Mouse (Mus musculus) midbrain, embryonic 10.5 days (tissue): ENCODE measurements at regions not wholly inside any gene's neighbourhood (a gene's known extent, or its start where the extent isn't known, plus 50 kb on each side); places are given as distances from the start of the nearest gene placed in this dataset.
A peak's percentile ranks its signal among the peaks of the same experiment; 100 is the strongest.

Source experiments
- DNase-seq: peaks from one replicate; pipeline ENCODE4 v3.0.0-alpha.2; 2017; ENCODE audit warnings: low spot score
- H3K27ac ChIP-seq: fragments of 300-500 bp; sonication (generic); replicated peaks from 2 replicates; pipeline ENCODE4 v1.5.1; 2016; ENCODE audit warnings: mild to moderate bottlenecking
- H3K27me3 ChIP-seq: fragments of 300-500 bp; sonication (generic); 2 replicates; pipeline ENCODE4 v1.6.1; 2016; ENCODE audit warnings: low read depth, mild to moderate bottlenecking; ENCODE audit not compliant: poor library complexity, severe bottlenecking
- H3K36me3 ChIP-seq: fragments of 300-500 bp; sonication (generic); 2 replicates; pipeline ENCODE4 v1.6.1; 2016; ENCODE audit warnings: mild to moderate bottlenecking, moderate library complexity
- H3K4me1 ChIP-seq: fragments of 300-500 bp; sonication (generic); 2 replicates; pipeline ENCODE4 v1.6.1; 2016
- H3K4me3 ChIP-seq: fragments of 300-500 bp; sonication (generic); 2 replicates; pipeline ENCODE4 v1.5.1; 2016; ENCODE audit warnings: mild to moderate bottlenecking, moderate library complexity
- H3K9me3 ChIP-seq: fragments of 300-500 bp; sonication (generic); replicated peaks from 2 replicates; pipeline ENCODE4 v1.6.1; 2016; ENCODE audit warnings: mild to moderate bottlenecking
- WGBS: fragments of 180-500 bp; shearing (Covaris S2); methylation state at CpG from one replicate; pipeline ENCODE4 v1.1.7; 2016; 5-methylcytosine and 5-hydroxymethylcytosine counted together

DNA sequence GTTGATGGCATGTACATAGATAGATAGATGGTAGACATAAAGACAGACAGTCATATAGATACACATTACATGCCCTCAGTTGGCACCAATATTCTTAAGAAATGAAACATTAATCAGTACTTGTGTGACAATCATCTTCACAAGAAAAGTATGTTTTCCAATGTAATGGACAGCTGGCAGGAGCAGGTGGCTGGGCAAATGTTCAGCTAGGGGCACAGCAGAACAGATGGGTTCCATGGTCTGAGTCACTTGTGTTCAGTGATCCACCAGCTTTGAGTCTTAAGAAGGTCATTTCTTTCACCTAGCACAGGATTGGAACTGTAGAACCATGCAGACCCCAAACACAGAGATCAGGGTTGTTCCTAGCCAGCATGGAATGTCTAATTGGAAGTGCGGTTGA lies 2631.2 kb upstream of the 5930422O12Rik start:
- 93% methylated on average over 1 of the region's 1 CpGs for WGBS
- no peaks in the 10 kb centered on the region for H3K36me3 ChIP-seq
- H3K27ac ChIP-seq: no peak overlapping the region
- H3K4me3 ChIP-seq: no peak overlapping the region
- H3K9me3 ChIP-seq: peaks cover 5% of the 10 kb centered on the region; the same call in 1 of the 2 replicates
- no peaks in the 10 kb centered on the region for H3K4me1 ChIP-seq
- DNase-seq: no peak
- no peaks in the 10 kb centered on the region for H3K27me3 ChIP-seq

DNA sequence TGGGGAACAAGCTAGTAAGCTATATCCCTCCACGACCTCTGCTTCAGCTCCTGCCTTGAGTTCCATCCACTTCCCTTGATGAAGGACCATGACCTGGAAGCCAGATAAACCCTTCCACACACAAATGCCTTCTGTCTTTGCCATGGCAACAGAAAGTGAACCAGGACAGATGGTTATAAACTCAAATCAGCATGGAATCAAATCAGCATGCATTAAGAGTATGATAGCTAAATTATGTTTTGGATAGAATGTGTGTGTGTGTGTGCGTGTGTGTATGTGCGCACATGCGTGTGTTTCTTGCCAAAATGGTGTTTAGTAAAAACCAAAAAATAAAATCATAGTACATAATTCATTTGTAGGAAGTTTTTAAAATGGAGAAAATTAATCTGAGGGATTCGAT lies 2611.5 kb upstream of the 5930422O12Rik start:
- H3K4me3 ChIP-seq: no peak overlapping the region
- no peaks in the 10 kb centered on the region for H3K9me3 ChIP-seq
- WGBS: 92% methylated on average over 5 of the region's 5 CpGs
- H3K27ac ChIP-seq: no peak overlapping the region
- H3K4me1 ChIP-seq: no peaks in the 10 kb centered on the region
- H3K27me3 ChIP-seq: no peaks in the 10 kb centered on the region
- H3K36me3 ChIP-seq: no peaks in the 10 kb centered on the region
- DNase-seq: no peak

DNA sequence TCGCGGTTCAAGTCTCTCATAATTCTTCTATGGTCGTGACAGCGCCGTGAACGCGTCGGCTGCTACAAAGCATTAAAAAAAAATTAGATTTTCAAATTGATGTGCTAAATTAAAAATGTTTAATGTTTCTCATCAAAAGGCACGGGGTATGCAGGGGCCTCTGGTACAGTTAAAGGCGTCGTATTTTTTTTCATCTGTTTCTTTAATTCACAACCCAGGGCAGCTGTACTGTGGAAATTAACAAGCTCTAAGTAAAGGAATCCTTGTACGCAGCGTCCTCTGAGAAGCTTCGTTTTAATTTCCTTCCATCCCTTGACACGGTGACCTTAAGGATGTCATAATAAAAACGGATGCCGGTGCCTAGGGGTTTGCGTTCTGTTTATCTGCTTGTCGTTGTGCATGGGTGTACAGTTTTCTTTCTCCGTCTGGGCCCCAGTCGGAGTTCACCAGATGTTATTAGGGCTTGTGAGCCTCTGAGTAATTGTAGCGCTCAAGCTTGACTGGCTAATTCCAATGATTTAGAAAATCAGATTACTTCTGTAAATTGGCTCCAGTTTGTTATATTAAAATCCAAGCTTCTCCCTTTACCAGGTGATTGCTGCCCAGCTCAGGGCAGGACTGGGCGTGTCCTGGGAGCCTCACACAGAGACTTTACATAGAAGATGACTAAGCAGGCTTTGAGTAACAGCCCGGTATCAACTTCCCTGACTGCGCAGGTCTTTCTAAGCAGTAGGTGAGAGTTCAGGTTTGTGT lies 2605.5 kb upstream of the 5930422O12Rik start:
- 84% methylated on average over 25 of the region's 25 CpGs for WGBS
- H3K27ac ChIP-seq: no peak overlapping the region

DNA sequence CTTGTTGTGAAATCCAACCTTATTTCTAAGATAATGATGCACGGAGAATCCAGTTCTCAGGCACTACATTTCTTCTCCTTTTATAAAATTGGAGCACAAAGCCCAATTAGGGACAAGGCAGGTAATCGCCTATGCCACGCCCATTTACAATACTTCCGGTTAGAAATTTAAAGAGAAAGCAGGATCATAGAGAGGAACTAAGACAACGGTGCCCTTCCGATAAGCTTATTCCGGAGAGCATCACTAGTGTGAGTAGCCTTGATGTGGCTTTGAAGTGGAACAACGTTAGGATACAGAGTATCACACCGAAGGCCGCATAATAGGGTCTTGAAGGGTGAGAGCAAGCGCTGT lies 2604.9 kb upstream of the 5930422O12Rik start:
- Histone ChIP-seq H3K4me1 (no peaks in the 10 kb centered on the region), H3K27ac (no peak overlapping the region), H3K27me3 (no peaks in the 10 kb centered on the region), H3K9me3 (no peaks in the 10 kb centered on the region), H3K36me3 (no peaks in the 10 kb centered on the region), H3K4me3 (no peak overlapping the region)
- DNase-seq: no peak
- WGBS: 94% methylated on average over 11 of the region's 11 CpGs

More for the DNA sequence above, 2605.5 kb upstream of the 5930422O12Rik start:
- no peak overlapping the region for H3K4me3 ChIP-seq
- H3K27me3 ChIP-seq: no peaks in the 10 kb centered on the region
- no peaks in the 10 kb centered on the region for H3K36me3 ChIP-seq
- no peaks in the 10 kb centered on the region for H3K4me1 ChIP-seq
- no peak for DNase-seq
- H3K9me3 ChIP-seq: no peaks in the 10 kb centered on the region

DNA sequence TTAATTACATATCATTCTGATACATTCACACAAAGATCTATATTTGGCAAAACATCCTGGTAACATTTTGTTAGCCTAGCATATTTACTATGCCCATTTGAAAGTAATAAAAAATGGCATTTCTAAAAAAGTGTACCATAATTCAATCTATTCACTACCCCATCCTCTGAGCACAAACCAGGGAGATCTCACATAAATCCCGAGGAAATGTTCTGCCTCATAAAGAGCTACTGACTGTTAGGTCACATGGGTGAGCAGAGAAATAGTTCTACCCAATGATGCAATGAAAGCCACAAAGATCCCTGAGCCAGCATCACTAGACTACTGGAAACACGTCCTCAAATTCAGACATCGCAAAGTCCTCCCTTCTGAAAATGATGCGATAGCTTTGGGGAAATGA lies 2602.5 kb upstream of the 5930422O12Rik start:
- Histone ChIP-seq H3K27me3 (no peaks in the 10 kb centered on the region), H3K36me3 (no peaks in the 10 kb centered on the region)
- DNase-seq: no peak

DNA sequence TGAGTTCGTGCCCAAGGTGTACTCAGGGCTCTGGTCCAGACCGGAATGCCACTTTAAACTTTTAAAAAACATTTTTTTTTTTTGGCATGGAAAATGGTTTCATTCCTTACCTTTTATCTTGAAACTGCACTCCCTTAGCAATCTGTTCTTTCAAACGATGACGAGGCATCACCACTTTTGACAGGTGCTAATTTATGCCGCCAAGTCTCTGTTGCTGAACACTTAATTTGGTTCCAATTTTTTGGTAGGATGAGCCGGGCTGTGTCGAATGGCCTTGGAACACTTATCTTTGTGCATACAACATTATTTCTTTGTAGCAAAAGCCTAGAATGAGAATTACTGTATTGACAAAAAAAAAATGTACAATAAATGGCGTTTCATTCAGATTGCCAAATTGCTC lies 2590.5 kb upstream of the 5930422O12Rik start:
- Histone ChIP-seq H3K36me3 (no peaks in the 10 kb centered on the region), H3K27ac (no peak overlapping the region), H3K27me3 (no peaks in the 10 kb centered on the region), H3K4me1 (no peaks in the 10 kb centered on the region), H3K9me3 (peaks cover 3% of the 10 kb centered on the region; the same call in 1 of the 2 replicates), H3K4me3 (no peak overlapping the region)
- DNase-seq: no peak
- WGBS: 93% methylated on average over 8 of the region's 8 CpGs

More for the DNA sequence above, 2602.5 kb upstream of the 5930422O12Rik start:
- Histone ChIP-seq H3K4me3 (no peak overlapping the region), H3K4me1 (no peaks in the 10 kb centered on the region), H3K27ac (no peak overlapping the region), H3K9me3 (no peaks in the 10 kb centered on the region)
- 89% methylated on average over 4 of the region's 4 CpGs for WGBS

DNA sequence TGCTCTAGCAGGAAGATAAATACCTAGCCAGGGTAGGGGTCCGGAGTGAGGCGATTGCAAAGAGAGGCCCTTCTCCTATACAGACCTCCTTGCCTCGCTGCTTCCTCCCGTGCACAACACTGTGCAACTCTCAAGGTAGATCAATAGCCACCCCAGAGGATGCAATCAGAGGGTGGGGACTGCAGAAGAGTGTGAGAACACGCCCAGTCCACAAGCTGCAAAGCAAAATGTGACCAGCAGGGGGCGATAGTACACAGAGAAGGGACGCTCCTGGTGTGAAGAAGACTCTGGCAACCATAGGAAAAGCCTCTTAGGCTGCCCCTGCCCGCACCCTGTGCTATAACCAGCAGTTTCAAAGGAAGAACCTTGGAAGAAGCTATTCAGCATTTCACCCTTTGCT lies 2588.4 kb upstream of the 5930422O12Rik start:
- Histone ChIP-seq H3K4me1 (no peaks in the 10 kb centered on the region), H3K4me3 (no peak overlapping the region), H3K27me3 (no peaks in the 10 kb centered on the region), H3K27ac (no peak overlapping the region), H3K36me3 (no peaks in the 10 kb centered on the region), H3K9me3 (peaks cover 3% of the 10 kb centered on the region; the same call in 1 of the 2 replicates)
- DNase-seq: peak; percentile 80
- 35% methylated on average over 8 of the region's 8 CpGs for WGBS

DNA sequence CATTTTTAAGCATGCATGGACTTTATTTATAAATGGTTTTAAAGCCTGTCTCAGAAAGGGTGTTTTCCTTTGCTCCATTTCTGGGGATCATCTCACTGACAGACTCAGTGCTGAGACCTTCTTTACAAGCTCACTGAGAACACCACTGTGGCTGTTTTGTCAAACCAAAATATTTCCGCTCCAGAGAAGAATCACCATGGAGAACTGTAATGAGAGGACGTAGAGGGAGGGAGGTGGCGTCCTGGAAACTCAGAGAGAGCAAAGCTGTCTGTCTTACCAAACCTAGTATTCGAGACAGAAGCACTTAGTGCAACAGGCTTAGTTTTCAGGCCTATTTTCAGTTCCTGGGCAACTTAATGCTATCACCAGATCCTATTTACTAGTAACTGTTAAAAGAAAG lies 2565.5 kb upstream of the 5930422O12Rik start:
- H3K27ac ChIP-seq: no peak overlapping the region
- H3K36me3 ChIP-seq: no peaks in the 10 kb centered on the region
- H3K4me1 ChIP-seq: peaks cover 16% of the 10 kb centered on the region
- 27% methylated on average over 4 of the region's 4 CpGs for WGBS
- H3K9me3 ChIP-seq: no peaks in the 10 kb centered on the region
- H3K27me3 ChIP-seq: no peaks in the 10 kb centered on the region
- no peak for DNase-seq
- H3K4me3 ChIP-seq: no peak overlapping the region

DNA sequence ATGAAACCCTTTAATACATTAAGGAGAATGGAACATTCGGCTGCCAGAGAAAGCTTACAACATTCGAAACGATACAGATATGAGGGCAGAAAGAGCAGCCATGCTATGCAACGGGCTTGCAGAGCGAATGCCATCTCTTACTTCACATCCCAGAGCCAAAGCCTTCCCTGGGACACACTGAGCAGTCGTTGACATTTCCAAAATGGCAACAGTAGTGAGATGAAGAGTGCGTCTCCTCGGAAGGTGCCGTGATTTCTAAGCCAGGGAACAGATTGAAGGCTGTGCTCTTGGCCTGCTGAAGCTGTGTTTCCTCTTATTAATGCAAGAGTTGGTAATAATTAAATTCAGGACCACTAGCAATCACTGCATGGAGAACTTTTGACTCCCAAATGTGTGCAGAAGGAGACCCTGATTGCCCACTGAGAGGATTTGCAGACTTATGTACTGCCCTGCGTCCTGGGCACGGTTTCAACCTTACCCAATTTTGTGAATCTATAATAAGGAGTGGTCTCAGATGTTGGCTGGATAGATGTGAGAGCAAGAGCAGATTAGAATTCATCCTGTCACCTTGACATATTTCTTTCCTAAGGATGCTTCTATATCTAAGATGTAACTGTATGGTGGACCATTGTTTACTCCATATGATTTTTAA lies 2522.3 kb upstream of the 5930422O12Rik start:
- Histone ChIP-seq H3K4me1 (no peaks in the 10 kb centered on the region), H3K9me3 (no peaks in the 10 kb centered on the region), H3K36me3 (no peaks in the 10 kb centered on the region), H3K4me3 (no peak overlapping the region), H3K27me3 (no peaks in the 10 kb centered on the region), H3K27ac (no peak overlapping the region)
- 94% methylated on average over 11 of the region's 11 CpGs for WGBS
- no peak for DNase-seq

DNA sequence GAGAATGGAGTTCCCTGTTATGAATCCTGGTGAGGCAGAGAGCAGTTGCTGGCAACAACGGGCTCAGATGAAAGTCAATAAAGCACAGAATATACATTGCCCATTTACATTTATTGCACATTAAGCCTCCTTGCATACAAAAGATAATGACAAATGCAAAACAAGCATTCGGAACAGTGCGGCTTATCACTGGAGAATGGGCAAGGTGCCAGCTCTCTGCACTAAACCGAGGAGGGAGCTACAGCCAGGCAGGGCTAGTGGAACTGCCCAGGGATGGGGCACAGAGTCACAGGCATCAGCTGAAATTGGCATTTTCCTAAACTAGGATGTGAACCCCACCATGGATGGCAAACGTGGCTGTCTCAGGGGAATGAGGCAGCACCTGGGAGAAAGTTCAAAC lies 2514.8 kb upstream of the 5930422O12Rik start:
- Histone ChIP-seq H3K36me3 (no peaks in the 10 kb centered on the region), H3K27me3 (peaks cover 7% of the 10 kb centered on the region), H3K9me3 (no peaks in the 10 kb centered on the region), H3K27ac (no peak overlapping the region), H3K4me3 (no peak overlapping the region), H3K4me1 (peaks cover 16% of the 10 kb centered on the region)
- 86% methylated on average over 5 of the region's 5 CpGs for WGBS
- no peak for DNase-seq

DNA sequence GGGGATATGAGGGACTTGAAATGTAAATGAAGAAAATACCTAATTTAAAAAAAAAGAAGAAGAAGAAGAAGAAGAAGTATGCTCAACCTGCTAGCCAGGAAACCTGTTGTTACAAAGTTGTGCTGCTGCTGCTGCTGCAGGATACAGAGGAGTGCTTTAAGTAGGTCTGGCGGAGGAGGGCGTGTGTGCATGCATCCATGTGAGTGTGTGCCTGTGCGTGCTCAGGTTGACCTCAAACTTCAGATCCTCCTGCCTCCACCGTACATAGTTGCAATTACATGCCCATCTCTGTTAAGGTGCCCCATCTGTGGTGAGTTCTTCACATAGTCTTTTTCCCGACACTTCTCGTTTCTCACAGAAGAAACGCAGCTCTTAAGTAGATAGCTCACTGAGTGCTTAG lies 2513.4 kb upstream of the 5930422O12Rik start:
- Histone ChIP-seq H3K4me3 (no peak overlapping the region), H3K27ac (peak overlapping the region; percentile 83; the same call in 1 of the 2 replicates), H3K4me1 (peaks cover 16% of the 10 kb centered on the region), H3K27me3 (peaks cover 7% of the 10 kb centered on the region), H3K36me3 (no peaks in the 10 kb centered on the region), H3K9me3 (no peaks in the 10 kb centered on the region)
- 72% methylated on average over 7 of the region's 7 CpGs for WGBS
- no peak for DNase-seq

DNA sequence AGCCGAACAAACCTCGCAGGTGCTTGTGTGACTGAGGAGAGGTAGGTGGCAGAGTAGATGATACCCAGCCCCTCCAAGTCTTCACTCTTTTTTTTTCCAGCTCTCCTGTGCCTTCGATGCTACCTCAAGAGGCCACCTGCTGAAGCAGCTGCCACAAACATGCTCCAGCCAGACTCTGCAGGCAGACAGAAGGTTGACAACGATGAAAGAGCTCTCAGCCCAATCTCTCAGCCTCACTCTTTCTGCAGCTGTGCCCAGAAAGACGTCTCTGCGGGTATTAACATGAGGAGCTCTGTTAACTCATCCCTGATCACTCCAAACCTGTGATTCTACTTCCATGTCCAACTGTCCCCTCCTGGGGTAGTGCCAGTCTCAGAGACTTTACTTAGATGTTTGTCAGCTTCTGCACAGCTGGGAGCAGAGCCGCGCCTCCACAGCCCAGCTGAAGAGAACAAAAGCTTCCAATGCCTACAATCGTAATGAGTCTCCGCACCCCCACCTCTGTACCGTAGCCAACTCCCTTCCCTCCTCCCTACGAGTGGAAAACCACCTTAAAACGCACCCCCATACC lies 2512.8 kb upstream of the 5930422O12Rik start:
- no peak for DNase-seq
- H3K36me3 ChIP-seq: no peaks in the 10 kb centered on the region
- H3K27me3 ChIP-seq: peaks cover 7% of the 10 kb centered on the region
- peaks cover 16% of the 10 kb centered on the region for H3K4me1 ChIP-seq
- peak overlapping the region; percentile 57 for H3K4me3 ChIP-seq
- peak overlapping the region; percentile 83 for H3K27ac ChIP-seq
- WGBS: 7% methylated on average over 13 of the region's 13 CpGs
- no peaks in the 10 kb centered on the region for H3K9me3 ChIP-seq

DNA sequence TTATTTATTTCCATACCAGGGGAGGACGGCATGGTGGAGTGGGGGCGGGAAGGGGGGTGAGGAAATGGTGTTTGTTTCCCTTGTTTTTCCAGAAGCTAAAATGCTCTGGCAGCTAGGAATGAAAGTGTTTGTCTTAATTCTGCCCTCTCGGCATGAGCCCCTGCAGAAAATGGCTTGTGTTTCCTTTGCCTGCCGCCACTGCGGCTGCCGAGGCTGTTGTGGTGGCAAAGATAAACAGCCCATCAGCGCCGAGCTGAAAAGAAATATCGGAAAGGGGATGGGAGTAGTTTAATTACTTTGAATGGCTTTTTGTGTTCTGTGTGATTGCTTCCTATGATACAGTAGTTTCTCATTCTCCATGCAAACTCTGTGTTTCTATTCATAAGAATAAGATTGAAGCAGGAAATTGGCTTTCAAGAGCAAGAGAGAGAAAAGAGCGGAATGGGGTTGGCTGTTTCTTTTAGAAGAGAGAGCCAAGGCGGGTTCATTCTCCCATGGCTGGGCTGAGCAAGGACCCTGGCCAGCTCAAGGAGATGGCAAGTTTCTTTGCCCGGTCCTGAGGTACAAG lies 2512.2 kb upstream of the 5930422O12Rik start:
- no peaks in the 10 kb centered on the region for H3K36me3 ChIP-seq
- no peaks in the 10 kb centered on the region for H3K9me3 ChIP-seq
- no peak for DNase-seq
- H3K4me1 ChIP-seq: peaks cover 16% of the 10 kb centered on the region
- peak overlapping the region; percentile 57 for H3K4me3 ChIP-seq
- H3K27ac ChIP-seq: peak overlapping the region; percentile 83
- whole genome bisulfite sequencing: 10% methylated on average over 12 of the region's 12 CpGs
- peaks cover 7% of the 10 kb centered on the region for H3K27me3 ChIP-seq
